ENCODE assay signal across 10 mouse cellular contexts in the genomic region with DNA sequence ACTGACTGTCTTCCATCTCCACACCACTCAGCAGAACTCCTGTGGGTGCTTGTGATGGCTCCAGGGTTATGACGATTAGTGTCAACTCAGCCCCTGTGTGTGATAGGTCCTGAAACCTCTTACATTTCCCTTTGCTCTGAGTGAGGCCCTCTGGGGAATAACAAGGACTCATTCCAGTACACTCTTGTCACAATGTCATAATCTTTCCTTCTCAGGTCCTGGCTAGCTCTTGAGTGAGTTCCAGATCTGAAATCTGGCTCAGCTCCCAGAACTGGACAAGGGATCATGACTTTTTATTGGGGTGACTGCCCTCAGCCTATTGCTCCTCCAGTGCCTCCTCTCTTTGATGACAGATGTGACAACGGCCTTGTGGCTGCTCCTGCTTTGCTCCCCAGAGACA. TPM values are rescaled to one million over a fixed set of nuclear protein-coding genes. Genes with fewer than 3 reads are reported as not detected.
DNase-seq lines count a peak whose midpoint lies in the region; ATAC-seq and TF ChIP-seq lines count a peak whose summit lies in the region.
"Had no signal": no experiment of that assay in that cellular context is flagged by ENCODE, and none has a peak within 500 bp of the region (broad histone marks: within the 10 kb centered on the region; RNA-seq: fewer than 3 reads in every experiment).

No protein-coding gene starts in this region.

- DNase-seq in adrenal gland, postnatal 10 days, result peak; percentile 83
- DNase-seq in heart, adult 8-10 months (ENCODE audit: low spot score), result peak; percentile 72
- DNase-seq in kidney, adult 2 months, result peak; percentile 87
- peak; percentile 56 for DNase-seq in lung, postnatal 14 days
- DNase-seq in left cerebral cortex, adult 8-10 months (ENCODE audit: low spot score in 2 of 2), result no peak
- DNase-seq in hindbrain, embryonic 11.5 days (ENCODE audit: low spot score), result no peak
- DNase-seq: cerebellum, adult 2 months had no signal

- no peak overlapping the region for H3K4me2 ChIP-seq in hindbrain, embryonic 11.5 days (replicated peaks; ENCODE audit: low read depth, low read length)
- no peak overlapping the region for H3K4me2 ChIP-seq in forebrain, embryonic 12.5 days
- H3K4me2 ChIP-seq: embryonic facial prominence, embryonic 15.5 days; hindbrain, embryonic 15.5 days had no signal

- H3K4me3 ChIP-seq in kidney, adult 2 months (ENCODE audit: insufficient read depth, low read depth, low read length), result no peak overlapping the region
- no peak overlapping the region for H3K4me3 ChIP-seq in hindbrain, embryonic 11.5 days (ENCODE audit: low read depth, low read length)
- H3K4me3 ChIP-seq in forebrain, embryonic 12.5 days (replicated peaks), result no peak overlapping the region
- H3K4me3 ChIP-seq: embryonic facial prominence, embryonic 15.5 days; hindbrain, embryonic 15.5 days had no signal

- 0 out of 2 replicates have a peak, but pooled peaks cover 4% of the 10 kb centered on the region for H3K4me1 ChIP-seq in kidney, adult 2 months (ENCODE audit: control insufficient read depth, insufficient read depth, low read length)
- no peaks in the 10 kb centered on the region for H3K4me1 ChIP-seq in hindbrain, embryonic 11.5 days (replicated peaks; ENCODE audit: control insufficient read depth, insufficient read depth, low read length)
- no peaks in the 10 kb centered on the region for H3K4me1 ChIP-seq in forebrain, embryonic 12.5 days
- H3K4me1 ChIP-seq: embryonic facial prominence, embryonic 15.5 days; hindbrain, embryonic 15.5 days had no signal

- ATAC-seq in hindbrain, embryonic 11.5 days (ENCODE audit: low FRiP score), result no peak
- ATAC-seq in forebrain, embryonic 12.5 days (ENCODE audit: low FRiP score), result no peak

- no peaks in the 10 kb centered on the region for H3K27me3 ChIP-seq in kidney, adult 2 months (replicated peaks; ENCODE audit: control insufficient read depth, insufficient read depth, low read length)
- H3K27me3 ChIP-seq in hindbrain, embryonic 11.5 days (ENCODE audit: control insufficient read depth, insufficient read depth, low read length), result no peaks in the 10 kb centered on the region
- H3K27me3 ChIP-seq in forebrain, embryonic 12.5 days, result no peaks in the 10 kb centered on the region
- H3K27me3 ChIP-seq: embryonic facial prominence, embryonic 15.5 days; hindbrain, embryonic 15.5 days had no signal

- no peak overlapping the region for H3K9ac ChIP-seq in hindbrain, embryonic 11.5 days (ENCODE audit: low read depth, low read length)
- H3K9ac ChIP-seq in forebrain, embryonic 12.5 days, result no peak overlapping the region
- H3K9ac ChIP-seq: embryonic facial prominence, embryonic 15.5 days; hindbrain, embryonic 15.5 days had no signal

- H3K36me3 ChIP-seq in kidney, adult 2 months (ENCODE audit: control insufficient read depth, insufficient read depth, low read length), result no peaks in the 10 kb centered on the region
- no peaks in the 10 kb centered on the region for H3K36me3 ChIP-seq in hindbrain, embryonic 11.5 days (ENCODE audit: control insufficient read depth, insufficient read depth, low read length)
- no peaks in the 10 kb centered on the region for H3K36me3 ChIP-seq in forebrain, embryonic 12.5 days (replicated peaks)
- H3K36me3 ChIP-seq: embryonic facial prominence, embryonic 15.5 days; hindbrain, embryonic 15.5 days had no signal

- WGBS in kidney, adult 2 months, result 33% methylated on average over 2 of the region's 2 CpGs
- WGBS in hindbrain, embryonic 11.5 days, result 68% methylated on average over 2 of the region's 2 CpGs
- 91% methylated on average over 2 of the region's 2 CpGs for WGBS in forebrain, embryonic 12.5 days

- H3K9me3 ChIP-seq in hindbrain, embryonic 11.5 days (ENCODE audit: control insufficient read depth, low read length), result no peaks in the 10 kb centered on the region
- H3K9me3 ChIP-seq in forebrain, embryonic 12.5 days, result 0 out of 2 replicates have a peak, but pooled peaks cover 6% of the 10 kb centered on the region
- H3K9me3 ChIP-seq: embryonic facial prominence, embryonic 15.5 days; hindbrain, embryonic 15.5 days had no signal

- no peak for TF ChIP-seq POLR2A in kidney, adult 2 months (IDR thresholded peaks at IDR 0.05; ENCODE audit: low read depth, low read length)

- H3K27ac ChIP-seq in kidney, adult 2 months (ENCODE audit: insufficient read depth, low read depth, low read length), result no peak overlapping the region
- H3K27ac ChIP-seq in hindbrain, embryonic 11.5 days (ENCODE audit: low read depth, low read length), result no peak overlapping the region
- H3K27ac ChIP-seq in forebrain, embryonic 12.5 days, result no peak overlapping the region
- H3K27ac ChIP-seq: embryonic facial prominence, embryonic 15.5 days; hindbrain, embryonic 15.5 days had no signal

- TF ChIP-seq CTCF in kidney, adult 2 months (conservative IDR thresholded peaks at IDR 0.05; ENCODE audit: insufficient read depth, insufficient read length, low read depth, low read length), result no peak

RNA-seq across cellular contexts. Expression of gene Lin9, which starts 14.8 kb away (rescaled TPM):
- total RNA-seq in adrenal gland, postnatal 10 days (2021), result 1 to 10 TPM; 7.6 to 8.4 TPM
- 1 to 10 TPM; 2.1 to 3.5 (median 2.4) TPM for total RNA-seq in heart, adult 8-10 months (2022)
- polyA plus RNA-seq in kidney, adult 2 months (2012; rRNA removed), result 4.0 and 4.2 TPM in 2 replicates
- 1 to 10 TPM; 2.9 to 4.4 (median 4.0) TPM for total RNA-seq in left cerebral cortex, adult 8-10 months (2022)
- polyA plus RNA-seq in hindbrain, embryonic 11.5 days (2014; fragmentation: Nextera tagmentation; extraction: Ambion mirVana), result 22.4 and 25.9 TPM in 2 replicates
- polyA plus RNA-seq in forebrain, embryonic 12.5 days (2016; fragmentation: Nextera tagmentation; extraction: Ambion mirVana), result 27.1 and 30.0 TPM in 2 replicates

RNA-seq across cellular contexts. Expression of gene Parp1, which starts 57.4 kb away (rescaled TPM):
- total RNA-seq in adrenal gland, postnatal 10 days (2021), result 100 to 1,000 TPM in 1 of 2 experiments, 10 to 100 TPM in 1; 77.7 to 101 TPM
- 10 to 100 TPM; 53.7 to 65.2 (median 57.6) TPM for total RNA-seq in heart, adult 8-10 months (2022)
- 20.2 and 24.6 TPM in 2 replicates for polyA plus RNA-seq in kidney, adult 2 months (2012; rRNA removed)
- total RNA-seq in left cerebral cortex, adult 8-10 months (2022), result 10 to 100 TPM; 71.1 to 84.3 (median 79.6) TPM
- polyA plus RNA-seq in hindbrain, embryonic 11.5 days (2014; fragmentation: Nextera tagmentation; extraction: Ambion mirVana), result 141 and 177 TPM in 2 replicates
- 241 and 255 TPM in 2 replicates for polyA plus RNA-seq in forebrain, embryonic 12.5 days (2016; fragmentation: Nextera tagmentation; extraction: Ambion mirVana)

Comparison
In these comparisons a context has a peak if more than half of its experiments do, and no peak if none do; other contexts are left out.
1. DNase-seq: peak in adrenal gland, postnatal 10 days (single experiment), heart, adult 8-10 months (single experiment), kidney, adult 2 months (single experiment) and lung, postnatal 14 days (single experiment); none in left cerebral cortex, adult 8-10 months (0 of 2) and hindbrain, embryonic 11.5 days (single experiment).